Mouse (Mus musculus) inflammation-experienced regulatory T-cells, adult 6 months (primary cell): Measurements from ENCODE around the gene Tnfrsf25. TPM values are rescaled to one million over a fixed set of nuclear protein-coding genes. Genes with fewer than 3 reads are reported as not detected.

ENCODE experiments used
- ATAC-seq: one replicate; pipeline ENCODE4 v1.8.0; 2017
- polyA plus RNA-seq, 3 experiments: library from polyadenylated mRNA; unstranded; fragments of 100-300 nt; shearing (Covaris generic); gene quantifications; one replicate each; pipeline ENCODE4 v1.2.1; 2017

Gene Tnfrsf25
- polyA plus RNA-seq, result 100 to 1,000 TPM; 125 to 133 (median 127) TPM

- peak; percentile 54 for ATAC-seq
Observed at GRCm38 (mm10) chr4:152115921-152116612, at the start of gene Tnfrsf25. Gene Tnfrsf25, plus strand, starts transcription at chr4:152115934.

- ATAC-seq, result no peak
Observed at GRCm38 (mm10) chr4:152067280-152067679, 48.5 kb upstream of the Tnfrsf25 start.

GRCm38 (mm10) chr4:152068166-152068724, 47.5 kb upstream of the Tnfrsf25 start:
- ATAC-seq, result no peak

- no peak for ATAC-seq
Observed at GRCm38 (mm10) chr4:152069245-152069644, 46.5 kb upstream of the Tnfrsf25 start.

GRCm38 (mm10) chr4:152070494-152071396, 45.0 kb upstream of the Tnfrsf25 start:
- no peak for ATAC-seq

- ATAC-seq, result no peak
Observed at GRCm38 (mm10) chr4:152072121-152072601, 43.6 kb upstream of the Tnfrsf25 start, which contains the start of gene Plekhg5. Gene Plekhg5, plus strand, starts transcription at chr4:152072498.

GRCm38 (mm10) chr4:152072655-152073054, 43.1 kb upstream of the Tnfrsf25 start:
- no peak for ATAC-seq

GRCm38 (mm10) chr4:152073715-152074114, 42.0 kb upstream of the Tnfrsf25 start:
- ATAC-seq, result no peak

- no peak for ATAC-seq
Observed at GRCm38 (mm10) chr4:152074548-152074947, 41.2 kb upstream of the Tnfrsf25 start.

GRCm38 (mm10) chr4:152077191-152077590, 38.5 kb upstream of the Tnfrsf25 start:
- ATAC-seq, result no peak

- no peak for ATAC-seq
Observed at GRCm38 (mm10) chr4:152078105-152078530, 37.6 kb upstream of the Tnfrsf25 start.

GRCm38 (mm10) chr4:152079261-152079660, 36.5 kb upstream of the Tnfrsf25 start:
- no peak for ATAC-seq

GRCm38 (mm10) chr4:152079931-152080330, 35.8 kb upstream of the Tnfrsf25 start:
- no peak for ATAC-seq

GRCm38 (mm10) chr4:152083611-152084220, 32.0 kb upstream of the Tnfrsf25 start:
- ATAC-seq, result no peak

GRCm38 (mm10) chr4:152084616-152085015, 31.1 kb upstream of the Tnfrsf25 start:
- no peak for ATAC-seq

GRCm38 (mm10) chr4:152086505-152087210, 29.1 kb upstream of the Tnfrsf25 start:
- ATAC-seq, result peak; percentile 81

GRCm38 (mm10) chr4:152087211-152088081, 28.3 kb upstream of the Tnfrsf25 start:
- no peak for ATAC-seq

- ATAC-seq, result no peak
Observed at GRCm38 (mm10) chr4:152088133-152088532, 27.6 kb upstream of the Tnfrsf25 start.

GRCm38 (mm10) chr4:152088556-152089120, 27.1 kb upstream of the Tnfrsf25 start:
- no peak for ATAC-seq

- ATAC-seq, result no peak
Observed at GRCm38 (mm10) chr4:152090191-152090590, 25.5 kb upstream of the Tnfrsf25 start.
